Mouse (Mus musculus) liver, embryonic 12.5 days (tissue): ENCODE results near the gene Adamtsl4. TPM values are rescaled to one million over a fixed set of nuclear protein-coding genes. Genes with fewer than 3 reads are reported as not detected.

Experiments used
- ATAC-seq: fragments of 200-750 bp; cut with Nextera tagmentation; 2 replicates; pipeline ENCODE4 v1.8.0; 2017; ENCODE audit warnings: moderate number of reproducible peaks, mild to moderate bottlenecking, moderate library complexity
- H3K27ac ChIP-seq: fragments of 300-500 bp; sonication (generic); 2 replicates; pipeline ENCODE4 v1.5.1; 2016; ENCODE audit warnings: mild to moderate bottlenecking
- H3K27me3 ChIP-seq: fragments of 300-500 bp; sonication (generic); replicated peaks from 2 replicates; pipeline ENCODE4 v1.6.1; 2016; ENCODE audit warnings: mild to moderate bottlenecking, moderate library complexity
- H3K36me3 ChIP-seq: fragments of 300-500 bp; sonication (generic); 2 replicates; pipeline ENCODE4 v1.6.1; 2016; ENCODE audit warnings: mild to moderate bottlenecking, moderate library complexity
- H3K4me1 ChIP-seq: fragments of 300-500 bp; sonication (generic); 2 replicates; pipeline ENCODE4 v1.6.1; 2016
- H3K4me2 ChIP-seq: fragments of 300-500 bp; sonication (generic); 2 replicates; pipeline ENCODE4 v1.6.1; 2016; ENCODE audit warnings: mild to moderate bottlenecking, moderate library complexity
- H3K4me3 ChIP-seq: fragments of 300-500 bp; sonication (generic); 2 replicates; pipeline ENCODE4 v1.5.1; 2016; ENCODE audit warnings: mild to moderate bottlenecking, moderate library complexity
- H3K9ac ChIP-seq: fragments of 300-500 bp; sonication (generic); 2 replicates; pipeline ENCODE4 v1.6.1; 2016; ENCODE audit warnings: mild to moderate bottlenecking, moderate library complexity
- H3K9me3 ChIP-seq: fragments of 300-500 bp; sonication (generic); replicated peaks from 2 replicates; pipeline ENCODE4 v1.6.1; 2016; ENCODE audit warnings: mild to moderate bottlenecking, moderate library complexity
- WGBS: fragments of 180-500 bp; shearing (Covaris S2); methylation state at CpG from one replicate; pipeline ENCODE4 v1.1.7; 2016; ENCODE audit not compliant: insufficient replicate concordance; 5-methylcytosine and 5-hydroxymethylcytosine counted together
- polyA plus RNA-seq: library from polyadenylated mRNA; unstranded; fragments of >200 nt; fragmentation: Nextera tagmentation; extraction: Ambion mirVana; gene quantifications from 2 replicates; pipeline ENCODE4 v1.2.1, GENCODE M21; 2016

Gene Adamtsl4
- polyA plus RNA-seq, 1 experiment from 2014 or later: 0.35 TPM

GRCm38 (mm10) chr3:95685301-95685700, 2.4 kb downstream of the Adamtsl4 start:
- Histone ChIP-seq H3K9me3 (no peaks in the 10 kb centered on the region), H3K9ac (no peak overlapping the region), H3K4me1 (peaks cover 57% of the 10 kb centered on the region), H3K36me3 (no peaks in the 10 kb centered on the region), H3K4me2 (no peak overlapping the region), H3K27ac (no peak overlapping the region), H3K4me3 (no peak overlapping the region), H3K27me3 (peaks cover 57% of the 10 kb centered on the region)
- WGBS: 80% methylated on average over 4 of the region's 4 CpGs
- ATAC-seq: no peak

- Histone ChIP-seq H3K9me3 (no peaks in the 10 kb centered on the region), H3K36me3 (no peaks in the 10 kb centered on the region), H3K4me2 (no peak overlapping the region), H3K27ac (no peak overlapping the region), H3K9ac (no peak overlapping the region), H3K4me1 (peaks cover 57% of the 10 kb centered on the region), H3K4me3 (no peak overlapping the region), H3K27me3 (peaks cover 57% of the 10 kb centered on the region)
- ATAC-seq: no peak
- 27% methylated on average over 6 of the region's 8 CpGs for WGBS
Observed at GRCm38 (mm10) chr3:95684846-95685245, 2.9 kb downstream of the Adamtsl4 start.

GRCm38 (mm10) chr3:95682878-95683277, 4.8 kb downstream of the Adamtsl4 start:
- no peak for ATAC-seq
- H3K4me1 ChIP-seq: peaks cover 58% of the 10 kb centered on the region

GRCm38 (mm10) chr3:95681365-95681764, 6.4 kb downstream of the Adamtsl4 start:
- peaks cover 61% of the 10 kb centered on the region for H3K4me1 ChIP-seq
- H3K27ac ChIP-seq: no peak overlapping the region
- H3K27me3 ChIP-seq: peaks cover 29% of the 10 kb centered on the region
- WGBS: 20% methylated on average over 11 of the region's 11 CpGs
- H3K4me3 ChIP-seq: no peak overlapping the region
- ATAC-seq: no peak
- H3K9me3 ChIP-seq: no peaks in the 10 kb centered on the region
- H3K4me2 ChIP-seq: peak overlapping the region; percentile 27
- H3K9ac ChIP-seq: peak overlapping the region; percentile 44
- H3K36me3 ChIP-seq: no peaks in the 10 kb centered on the region

More at GRCm38 (mm10) chr3:95682878-95683277, 4.8 kb downstream of the Adamtsl4 start:
- peaks cover 45% of the 10 kb centered on the region for H3K27me3 ChIP-seq
- H3K9ac ChIP-seq: no peak overlapping the region
- H3K27ac ChIP-seq: no peak overlapping the region
- H3K4me2 ChIP-seq: no peak overlapping the region
- H3K4me3 ChIP-seq: no peak overlapping the region
- H3K9me3 ChIP-seq: no peaks in the 10 kb centered on the region
- WGBS: 54% methylated on average over 5 of the region's 5 CpGs
- H3K36me3 ChIP-seq: no peaks in the 10 kb centered on the region

- H3K4me3 ChIP-seq: no peak overlapping the region
- no peak overlapping the region for H3K9ac ChIP-seq
- WGBS: 67% methylated on average over 6 of the region's 6 CpGs
- H3K36me3 ChIP-seq: no peaks in the 10 kb centered on the region
- H3K9me3 ChIP-seq: no peaks in the 10 kb centered on the region
- H3K27me3 ChIP-seq: peaks cover 22% of the 10 kb centered on the region
- peaks cover 67% of the 10 kb centered on the region for H3K4me1 ChIP-seq
- no peak overlapping the region for H3K27ac ChIP-seq
- ATAC-seq: no peak
- H3K4me2 ChIP-seq: no peak overlapping the region
Observed at GRCm38 (mm10) chr3:95680673-95681072, 7.0 kb downstream of the Adamtsl4 start.

DNA sequence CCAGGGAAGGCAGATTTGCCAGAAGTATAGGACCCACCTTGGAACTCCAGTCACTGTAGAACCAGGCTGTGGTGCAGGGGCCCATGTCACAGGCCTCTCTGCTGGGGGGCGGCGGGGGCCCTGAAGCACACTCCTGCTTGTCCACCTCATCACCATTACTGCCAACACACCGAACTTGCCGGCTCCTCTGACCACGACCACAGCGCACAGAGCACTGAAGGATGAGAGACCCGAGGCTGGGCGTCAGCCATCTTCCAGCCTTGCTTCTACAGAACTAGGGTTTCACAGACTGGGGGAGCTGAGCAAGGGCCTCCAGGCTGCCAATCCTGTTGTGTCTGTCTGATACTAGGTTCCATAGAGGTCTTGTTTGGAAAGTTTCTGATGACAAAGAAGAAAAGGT, 8.2 kb downstream of the Adamtsl4 start:
- Histone ChIP-seq H3K9me3 (no peaks in the 10 kb centered on the region), H3K9ac (no peak overlapping the region), H3K36me3 (no peaks in the 10 kb centered on the region), H3K4me1 (peaks cover 69% of the 10 kb centered on the region), H3K4me3 (no peak overlapping the region), H3K27me3 (peaks cover 17% of the 10 kb centered on the region; the same call in 1 of the 2 replicates), H3K27ac (no peak overlapping the region), H3K4me2 (no peak overlapping the region)
- WGBS: 74% methylated on average over 8 of the region's 8 CpGs
- no peak for ATAC-seq

GRCm38 (mm10) chr3:95677420-95678090, 10.2 kb downstream of the Adamtsl4 start:
- WGBS: 77% methylated on average over 19 of the region's 19 CpGs
- 0 out of 2 replicates have a peak, but pooled peaks cover 7% of the 10 kb centered on the region for H3K27me3 ChIP-seq
- H3K27ac ChIP-seq: 0 out of 2 replicates have a peak overlapping the region, but pooled peaks have one; percentile 22
- H3K4me1 ChIP-seq: peaks cover 82% of the 10 kb centered on the region
- H3K4me2 ChIP-seq: no peak overlapping the region
- no peak for ATAC-seq
- no peaks in the 10 kb centered on the region for H3K9me3 ChIP-seq
- H3K4me3 ChIP-seq: no peak overlapping the region
- H3K9ac ChIP-seq: no peak overlapping the region
- peaks cover 8% of the 10 kb centered on the region for H3K36me3 ChIP-seq

GRCm38 (mm10) chr3:95676745-95677419, 10.8 kb downstream of the Adamtsl4 start:
- WGBS: 43% methylated on average over 15 of the region's 15 CpGs
- Histone ChIP-seq H3K4me2 (no peak overlapping the region), H3K9ac (peak overlapping the region; percentile 71; the same call in 1 of the 2 replicates), H3K27me3 (0 out of 2 replicates have a peak, but pooled peaks cover 3% of the 10 kb centered on the region), H3K4me3 (no peak overlapping the region), H3K9me3 (no peaks in the 10 kb centered on the region), H3K4me1 (peaks cover 85% of the 10 kb centered on the region), H3K36me3 (peaks cover 8% of the 10 kb centered on the region), H3K27ac (peak overlapping the region; percentile 99)
- ATAC-seq: no peak

- peak overlapping the region; percentile 99 for H3K27ac ChIP-seq
- 21% methylated on average over 7 of the region's 8 CpGs for WGBS
- H3K4me2 ChIP-seq: peak overlapping the region; percentile 83
- H3K4me1 ChIP-seq: peaks cover 85% of the 10 kb centered on the region
- peak overlapping the region; percentile 71 for H3K9ac ChIP-seq
- no peaks in the 10 kb centered on the region for H3K9me3 ChIP-seq
- H3K36me3 ChIP-seq: peaks cover 16% of the 10 kb centered on the region
- peak; percentile 50 for ATAC-seq
- peak overlapping the region; percentile 50; the same call in 1 of the 2 replicates for H3K4me3 ChIP-seq
- no peaks in the 10 kb centered on the region for H3K27me3 ChIP-seq
Observed at GRCm38 (mm10) chr3:95675301-95676092, 12.2 kb downstream of the Adamtsl4 start.

DNA sequence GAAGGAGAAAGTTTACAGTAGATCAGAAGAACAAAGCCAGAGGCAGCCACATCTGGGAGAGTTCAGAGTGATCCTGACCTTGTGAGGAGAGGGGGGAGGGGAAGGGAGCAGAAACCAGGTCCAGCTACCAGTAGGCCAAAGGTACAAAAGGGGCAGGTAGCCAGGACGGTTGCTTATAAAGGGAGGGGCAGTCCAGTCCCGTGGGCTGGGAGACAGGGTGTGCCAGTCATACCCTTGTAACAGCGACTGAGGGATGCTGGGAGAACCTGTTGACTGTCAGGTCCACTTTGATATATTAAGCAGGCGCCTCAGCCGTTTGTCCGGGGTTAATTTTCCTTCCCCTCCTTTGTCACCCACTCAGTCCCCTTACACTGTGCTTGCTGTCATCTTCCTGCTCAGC, 12.9 kb downstream of the Adamtsl4 start:
- peak overlapping the region; percentile 50 for H3K4me3 ChIP-seq
- H3K4me2 ChIP-seq: peak overlapping the region; percentile 83
- peaks cover 80% of the 10 kb centered on the region for H3K4me1 ChIP-seq
- H3K36me3 ChIP-seq: peaks cover 17% of the 10 kb centered on the region
- ATAC-seq: peak; percentile 57
- H3K9me3 ChIP-seq: no peaks in the 10 kb centered on the region
- H3K27ac ChIP-seq: peak overlapping the region; percentile 99
- H3K27me3 ChIP-seq: no peaks in the 10 kb centered on the region
- H3K9ac ChIP-seq: peak overlapping the region; percentile 71
- WGBS: 2% methylated on average over 6 of the region's 6 CpGs

GRCm38 (mm10) chr3:95674236-95674635, 13.5 kb downstream of the Adamtsl4 start:
- peak overlapping the region; percentile 79 for H3K9ac ChIP-seq
- ATAC-seq: peak; percentile 93
- H3K9me3 ChIP-seq: no peaks in the 10 kb centered on the region
- peak overlapping the region; percentile 83 for H3K4me2 ChIP-seq
- H3K36me3 ChIP-seq: peaks cover 23% of the 10 kb centered on the region
- peak overlapping the region; percentile 99 for H3K27ac ChIP-seq
- H3K4me1 ChIP-seq: peaks cover 80% of the 10 kb centered on the region
- WGBS: 4% methylated on average over 2 of the region's 2 CpGs
- peak overlapping the region; percentile 50 for H3K4me3 ChIP-seq
- H3K27me3 ChIP-seq: no peaks in the 10 kb centered on the region
